Mouse (Mus musculus) left cerebral cortex, postnatal 10 days (tissue): ENCODE data around the gene Cul1. TPM values are rescaled to one million over a fixed set of nuclear protein-coding genes. Genes with fewer than 3 reads are reported as not detected.

Experiments
- DNase-seq, 2 experiments: peaks; one replicate each; pipeline ENCODE4 v3.0.0; 2021 to 2022; ENCODE audit warnings: low spot score in 2 of 2, mixed read lengths in 1 of 2; ENCODE audit errors: extremely low spot score in 1 of 2
- intact Hi-C: fragments of 180-260 bp; cut with DNase I; formaldehyde crosslinking; loops from one replicate; pipeline ENCODE4 v1.15.1; 2025
- total RNA-seq, 2 experiments: library from RNA; stranded (reverse); gene quantifications; 2 replicates each; pipeline ENCODE4 v1.2.3; 2021

The Cul1 gene
- total RNA-seq, 2 experiments from 2014 or later = 117 to 119 TPM

- no peak for DNase-seq
- intact Hi-C loops = no loop called here
These were observed 13.3 kb downstream of the Cul1 start for GRCm38 (mm10) chr6:47466488-47466887.

- no peak for DNase-seq
- intact Hi-C loops = no loop called here
These were observed 13.9 kb downstream of the Cul1 start for GRCm38 (mm10) chr6:47467058-47467457.

- intact Hi-C loops = no loop called here
- no peak for DNase-seq
These were observed 16.6 kb downstream of the Cul1 start for GRCm38 (mm10) chr6:47469760-47470159.

- no peak for DNase-seq
- intact Hi-C loops = no loop called here
These were observed 19.2 kb downstream of the Cul1 start for GRCm38 (mm10) chr6:47472444-47472843.

GRCm38 (mm10) chr6:47482027-47482426, 28.8 kb downstream of the Cul1 start:
- intact Hi-C loops = no loop called here
- DNase-seq = no peak

GRCm38 (mm10) chr6:47494562-47494961, 41.4 kb downstream of the Cul1 start:
- no peak for DNase-seq
- intact Hi-C loops = no loop called here

GRCm38 (mm10) chr6:47520030-47520429, 66.8 kb downstream of the Cul1 start:
- DNase-seq = no peak
- intact Hi-C loops = loop anchor here (10.0 kb wide), 1 partner anchor 205 kb away; no protein-coding TSS in a partner anchor

- no peak for DNase-seq
- intact Hi-C loops = loop anchor here (10.0 kb wide), 1 partner anchor 208 kb away; no protein-coding TSS in a partner anchor
These were observed 69.2 kb downstream of the Cul1 start for GRCm38 (mm10) chr6:47522431-47522830.

- no peak for DNase-seq
- intact Hi-C loops = loop anchor here (10.0 kb wide), 1 partner anchor 210 kb away; no protein-coding TSS in a partner anchor
These were observed 71.8 kb downstream of the Cul1 start for GRCm38 (mm10) chr6:47525041-47525440.

- DNase-seq = no peak
- intact Hi-C loops = loop anchor here (10.0 kb wide), 1 partner anchor 212 kb away; no protein-coding TSS in a partner anchor
These were observed 73.2 kb downstream of the Cul1 start for GRCm38 (mm10) chr6:47526446-47526845.

- intact Hi-C loops = loop anchor here (10.0 kb wide), 1 partner anchor 212 kb away; no protein-coding TSS in a partner anchor
- no peak for DNase-seq
These were observed 73.9 kb downstream of the Cul1 start for GRCm38 (mm10) chr6:47527129-47527528.

GRCm38 (mm10) chr6:47527655-47528054, 74.5 kb downstream of the Cul1 start:
- intact Hi-C loops = loop anchor here (10.0 kb wide), 1 partner anchor 213 kb away; no protein-coding TSS in a partner anchor
- DNase-seq = no peak

- intact Hi-C loops = no loop called here
These were observed 79.3 kb downstream of the Cul1 start for GRCm38 (mm10) chr6:47532547-47532946.

GRCm38 (mm10) chr6:47535333-47535732, 82.1 kb downstream of the Cul1 start:
- intact Hi-C loops = no loop called here
- DNase-seq = no peak

More at GRCm38 (mm10) chr6:47532547-47532946, 79.3 kb downstream of the Cul1 start:
- no peak for DNase-seq

- no peak for DNase-seq
- intact Hi-C loops = no loop called here
These were observed 99.1 kb downstream of the Cul1 start for GRCm38 (mm10) chr6:47552280-47552679.

- no peak for DNase-seq
- intact Hi-C loops = no loop called here
These were observed 106.1 kb downstream of the Cul1 start for GRCm38 (mm10) chr6:47559287-47559686.

- no peak for DNase-seq
- intact Hi-C loops = no loop called here
These were observed 107.2 kb downstream of the Cul1 start for GRCm38 (mm10) chr6:47560407-47560806.

- intact Hi-C loops = no loop called here
- no peak for DNase-seq
These were observed 107.6 kb downstream of the Cul1 start for GRCm38 (mm10) chr6:47560846-47561245.

- no peak for DNase-seq
- intact Hi-C loops = no loop called here
These were observed 108.2 kb downstream of the Cul1 start for GRCm38 (mm10) chr6:47561426-47561825.

GRCm38 (mm10) chr6:47565326-47566035, 112.3 kb downstream of the Cul1 start:
- no peak for DNase-seq
- intact Hi-C loops = no loop called here
